Mouse (Mus musculus) layer of hippocampus, postnatal 10 days (tissue): Measurements from ENCODE around the gene Ugdh. TPM values are rescaled to one million over a fixed set of nuclear protein-coding genes. Genes with fewer than 3 reads are reported as not detected.

Source experiments
- DNase-seq, 2 experiments: peaks; one replicate each; pipeline ENCODE4 v3.0.0; 2021; ENCODE audit warnings: low spot score in 2 of 2
- total RNA-seq, 2 experiments: library from RNA; stranded (reverse); gene quantifications; 2 replicates each; pipeline ENCODE4 v1.2.3; 2021

The Ugdh gene
- total RNA-seq, 2 experiments from 2014 or later, result 27.7 to 33.7 TPM

DNA sequence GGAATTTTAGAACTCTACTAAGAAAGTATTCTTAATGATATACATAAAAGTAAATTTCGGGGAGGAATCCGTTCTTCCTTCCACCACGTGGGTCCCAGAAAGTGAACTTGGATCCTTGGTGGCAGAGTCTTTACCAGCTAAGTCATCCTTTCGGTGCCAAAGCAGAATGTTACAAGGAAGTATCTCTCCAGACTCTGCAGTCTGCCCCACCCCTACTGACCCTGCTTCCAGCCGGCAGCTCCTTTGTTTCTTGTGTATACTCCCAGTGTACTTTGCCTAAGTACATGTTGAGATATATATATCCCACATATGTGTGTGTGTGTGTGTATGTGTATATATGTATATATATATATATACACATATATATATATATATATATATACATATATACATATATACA lies 6.3 kb downstream of the Ugdh start:
- no peak for DNase-seq

GRCm38 (mm10) chr5:65428321-65428720 lies 7.4 kb downstream of the Ugdh start:
- no peak for DNase-seq

DNA sequence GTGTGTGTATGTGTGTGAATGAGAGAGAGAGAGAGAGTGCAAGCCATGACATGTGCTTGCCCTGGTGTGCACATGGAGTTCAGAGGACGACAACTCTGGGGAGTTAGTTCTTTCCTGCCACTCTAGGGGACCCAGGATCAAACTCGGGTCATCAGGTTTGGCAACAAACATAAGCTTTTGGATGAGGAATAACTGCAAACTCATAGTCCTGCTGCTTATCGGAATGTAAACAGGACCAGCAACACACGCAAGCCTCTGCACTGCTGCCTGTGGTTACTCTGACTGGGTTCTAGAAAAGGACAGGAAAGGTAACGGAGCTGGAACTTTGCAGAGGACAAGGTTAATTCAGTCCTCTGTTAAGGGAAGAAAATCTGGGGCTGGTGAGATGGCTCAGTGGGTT lies 10.5 kb downstream of the Ugdh start:
- DNase-seq, result no peak

DNA sequence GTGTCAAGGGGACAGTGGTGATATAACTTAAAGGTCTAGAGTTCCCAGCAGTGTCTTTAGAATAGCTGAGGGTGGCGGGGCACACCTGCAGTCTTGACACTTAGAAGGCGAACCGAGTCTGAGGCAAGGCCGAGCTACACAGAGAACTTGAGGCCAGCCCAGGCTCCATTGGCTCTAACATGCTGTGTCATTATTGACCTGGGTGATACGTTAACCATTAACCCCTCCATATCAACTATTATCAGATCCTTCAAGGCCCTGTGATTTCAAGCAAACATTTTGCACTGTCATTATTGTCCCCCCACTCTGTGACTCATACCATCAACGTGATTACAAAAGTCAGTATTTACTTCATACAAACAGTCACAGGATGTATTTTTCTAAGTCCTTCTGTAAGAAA lies 11.5 kb downstream of the Ugdh start:
- DNase-seq, result no peak

GRCm38 (mm10) chr5:65422803-65423202 lies 12.9 kb downstream of the Ugdh start:
- no peak for DNase-seq

DNA sequence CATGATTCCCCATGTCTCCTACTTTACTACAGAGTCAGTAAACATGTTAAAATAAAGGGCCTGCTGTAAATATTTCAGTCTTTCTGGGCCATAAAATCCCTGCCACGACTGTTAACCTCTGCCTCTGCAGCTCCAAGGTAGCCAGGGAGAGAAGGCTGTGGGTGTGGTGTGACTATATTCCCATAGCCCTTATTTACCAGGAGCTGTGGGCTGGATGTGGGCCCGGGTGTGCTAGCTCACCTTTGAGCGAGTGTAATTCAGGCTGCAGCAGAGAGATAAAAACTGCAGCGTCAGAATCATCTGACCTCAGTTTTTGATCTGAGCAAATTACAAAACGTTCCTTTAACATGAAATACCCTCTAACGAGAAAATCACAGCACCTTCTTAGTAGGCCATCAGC lies 14.9 kb downstream of the Ugdh start:
- DNase-seq, result no peak

DNA sequence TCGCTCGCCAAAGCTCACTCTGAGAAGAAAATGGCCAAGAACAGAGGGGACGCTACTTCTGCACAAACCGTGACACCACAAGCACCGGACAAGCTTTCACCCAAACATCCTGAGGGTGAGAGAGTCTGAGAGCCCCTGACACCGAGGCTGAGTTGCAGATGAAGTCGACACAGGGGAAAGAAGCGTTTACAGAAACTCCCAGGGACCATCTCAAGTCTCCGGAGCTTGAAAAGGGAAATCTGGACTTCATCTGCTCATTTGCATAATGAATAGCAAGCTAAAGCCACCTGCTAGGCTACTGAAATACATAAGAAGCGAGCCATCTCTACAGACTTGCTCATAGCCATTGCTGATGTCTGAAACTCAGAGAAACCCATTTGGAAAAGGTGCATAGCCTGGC lies 16.6 kb downstream of the Ugdh start:
- no peak for DNase-seq

DNA sequence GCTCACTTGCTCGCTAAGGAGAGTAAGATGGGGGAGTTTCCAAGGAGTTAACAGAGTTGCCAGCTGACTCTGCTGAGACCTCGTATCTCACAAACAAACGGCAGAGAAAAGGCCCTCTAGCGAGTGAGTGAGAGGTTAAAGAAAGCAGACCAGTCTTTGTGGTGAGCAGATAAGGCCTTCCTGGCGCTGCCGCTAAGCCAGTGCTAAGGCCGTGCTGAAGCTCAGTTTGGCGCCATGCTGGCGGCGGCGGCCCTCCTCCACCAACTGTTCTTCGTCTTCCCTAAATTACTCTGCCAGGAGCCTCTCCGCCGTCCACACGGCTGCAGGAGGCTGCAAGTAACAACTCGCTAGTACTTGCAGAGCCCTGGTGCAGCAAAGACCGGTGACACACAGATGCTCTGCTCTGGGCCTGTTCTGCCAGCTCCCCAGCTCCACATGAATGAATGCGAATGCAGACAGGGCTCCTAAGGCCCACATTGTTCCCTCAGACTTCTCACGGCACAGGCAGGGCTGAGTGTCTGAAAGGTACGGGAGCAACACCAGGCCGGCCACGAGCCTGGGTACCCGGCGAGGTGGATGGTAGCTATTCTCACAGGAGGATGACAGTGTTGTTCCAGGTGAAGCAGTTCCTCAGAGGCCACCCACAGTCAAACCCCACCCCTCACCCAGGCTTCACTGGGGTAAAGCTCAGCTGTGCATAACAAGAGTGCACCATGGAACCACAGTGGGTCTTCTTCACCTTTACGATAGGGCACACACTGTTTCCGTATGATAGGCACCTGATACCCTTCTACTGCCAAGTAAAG lies 19.9 kb downstream of the Ugdh start:
- DNase-seq, result no peak

GRCm38 (mm10) chr5:65407989-65408388 lies 27.8 kb downstream of the Ugdh start:
- DNase-seq, result no peak

DNA sequence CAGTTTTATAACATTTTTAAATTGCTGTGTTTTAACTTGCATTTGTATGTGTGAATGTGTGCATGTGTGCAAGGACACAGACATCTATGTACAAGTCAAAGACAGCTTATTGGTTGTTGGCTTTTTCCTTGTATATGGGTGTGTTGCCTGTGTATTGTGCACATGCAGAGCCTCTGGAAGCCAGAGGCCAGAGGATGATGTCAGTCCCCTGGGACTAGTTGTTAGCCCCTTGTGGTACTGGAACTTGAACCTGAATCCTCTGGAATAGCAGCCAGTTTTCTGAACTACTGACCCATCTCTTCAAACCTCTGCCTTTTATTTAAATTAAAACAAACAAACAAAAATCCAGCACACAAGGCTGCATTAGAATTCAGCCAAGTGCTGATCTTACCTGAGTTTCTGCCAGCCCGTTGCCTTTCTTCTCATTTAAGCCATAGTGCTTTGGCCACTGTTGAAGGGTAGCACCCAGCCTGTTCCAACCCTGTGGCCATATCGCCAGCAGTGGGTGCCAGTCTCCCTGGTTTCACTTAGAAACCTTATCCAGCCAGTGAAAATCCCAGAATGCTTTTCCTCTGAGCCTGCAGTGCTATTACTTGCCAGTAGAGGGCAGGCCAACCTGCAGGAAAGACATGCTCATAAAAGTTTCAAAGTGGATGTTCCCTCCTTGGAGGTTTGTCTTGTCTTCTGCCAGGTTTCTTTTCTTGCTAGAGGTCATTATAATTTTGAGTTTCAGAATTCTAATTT lies 34.3 kb downstream of the Ugdh start:
- peak; percentile 87 to 88 for DNase-seq

- no peak for DNase-seq
Observed at GRCm38 (mm10) chr5:65394425-65394824, 41.3 kb downstream of the Ugdh start.

DNA sequence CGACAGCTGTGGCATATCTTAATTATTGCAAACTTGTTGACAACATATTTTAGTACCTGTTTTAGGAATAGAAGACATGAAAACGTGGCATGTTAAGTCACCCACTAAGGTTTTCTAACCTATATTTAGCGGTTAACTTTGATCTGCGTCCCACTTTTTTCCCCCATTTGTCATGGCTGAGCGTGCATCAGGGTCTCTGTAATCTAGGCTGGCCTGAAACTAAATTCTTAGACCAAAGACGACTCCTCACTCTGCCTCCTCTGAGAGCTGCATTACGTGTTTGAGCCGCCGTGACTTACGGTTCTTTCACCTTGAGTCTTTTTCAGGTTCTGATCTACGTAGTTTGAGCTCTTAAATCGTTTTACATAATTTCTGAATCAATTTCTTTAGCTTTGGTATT lies 44.0 kb downstream of the Ugdh start:
- no peak for DNase-seq

GRCm38 (mm10) chr5:65390648-65391644 lies 44.8 kb downstream of the Ugdh start, which contains the start of the genes Rpl9 and Lias:
Gene Rpl9 (minus strand): TSS chr5:65391444.
Gene Lias (plus strand): TSS chr5:65391497.
- DNase-seq, result peak; percentile 99

GRCm38 (mm10) chr5:65387008-65387867 lies 48.5 kb downstream of the Ugdh start:
- no peak for DNase-seq

- DNase-seq, result no peak
Observed at GRCm38 (mm10) chr5:65385704-65386103, 50.0 kb downstream of the Ugdh start.

- DNase-seq, result no peak
Observed at GRCm38 (mm10) chr5:65374746-65375145, 61.0 kb downstream of the Ugdh start.

- DNase-seq, result no peak
Observed at GRCm38 (mm10) chr5:65371551-65371950, 64.2 kb downstream of the Ugdh start.

- no peak for DNase-seq
Observed at GRCm38 (mm10) chr5:65367837-65368236, 67.9 kb downstream of the Ugdh start.
